Comparison of ENCODE assay signal across 8 mouse cellular contexts in genomic region chr11:59809071-59809669, GRCm38 (mm10). TPM values are rescaled to one million over a fixed set of nuclear protein-coding genes. Genes with fewer than 3 reads are reported as not detected.
DNase-seq lines count a peak whose midpoint lies in the region; ATAC-seq and TF ChIP-seq lines count a peak whose summit lies in the region.

No protein-coding gene starts in this region.

- H3K9me3 ChIP-seq in stomach, embryonic 14.5 days (ENCODE audit: control insufficient read depth, low read depth, low read length): no peaks in the 10 kb centered on the region

- H3K4me1 ChIP-seq in bone marrow macrophage, adult 2 months (ENCODE audit: control insufficient read depth, insufficient read depth, low read length): peaks cover 33% of the 10 kb centered on the region
- H3K4me1 ChIP-seq in heart, adult 2 months (ENCODE audit: control insufficient read depth, insufficient read depth, low read length): peaks cover 12% of the 10 kb centered on the region
- peaks cover 15% of the 10 kb centered on the region for H3K4me1 ChIP-seq in stomach, embryonic 14.5 days (ENCODE audit: control insufficient read depth, insufficient read depth, low read length)

- peak overlapping the region; percentile 80 for H3K4me2 ChIP-seq in stomach, embryonic 14.5 days (replicated peaks; ENCODE audit: low read depth, low read length)

- intact Hi-C loops in left cerebral cortex, adult 2 months (cut with DNase I): no loop called here
- intact Hi-C loops in heart, adult 2 months (cut with DNase I): no loop called here

- peaks cover 12% of the 10 kb centered on the region for H3K36me3 ChIP-seq in heart, adult 2 months (ENCODE audit: control insufficient read depth, insufficient read depth, low read length)
- H3K36me3 ChIP-seq in stomach, embryonic 14.5 days (ENCODE audit: control insufficient read depth, insufficient read depth, low read length): peaks cover 32% of the 10 kb centered on the region

- H3K27ac ChIP-seq in left cerebral cortex, adult 2 months: peak overlapping the region; percentile 100
- peak overlapping the region; percentile 97 for H3K27ac ChIP-seq in bone marrow macrophage, adult 2 months (ENCODE audit: insufficient read depth, low read depth, low read length)
- peak overlapping the region; percentile 100 for H3K27ac ChIP-seq in heart, adult 2 months
- H3K27ac ChIP-seq in stomach, embryonic 14.5 days (ENCODE audit: low read length): peak overlapping the region; percentile 96

- ATAC-seq in stomach, embryonic 14.5 days (ENCODE audit: insufficient number of reproducible peaks, insufficient read depth, low FRiP score, low read depth): peak; percentile 18

- DNase-seq in left cerebral cortex, adult 2 months (ENCODE audit: extremely low spot score in 1 of 2, low spot score in 2 of 2): no peak
- DNase-seq in left cerebral cortex, adult 18-20 months (ENCODE audit: low spot score in 2 of 2): no peak
- DNase-seq in heart, adult 2 months: peak in 1 of 2 experiments; percentile 71
- peak; percentile 75 for DNase-seq in kidney, adult 9 months
- DNase-seq in lung, postnatal 10 days: peak; percentile 73
- DNase-seq in cerebellum, adult 18-20 months: no peak

- no peak for TF ChIP-seq POLR2A in bone marrow macrophage, adult 2 months (IDR thresholded peaks at IDR 0.05; ENCODE audit: borderline replicate concordance, low read depth, low read length)
- TF ChIP-seq POLR2A in heart, adult 2 months (IDR thresholded peaks at IDR 0.05; ENCODE audit: insufficient read depth, low read depth, low read length): no peak

- no peak for TF ChIP-seq CTCF in left cerebral cortex, adult 2 months (IDR thresholded peaks at IDR 0.05)
- TF ChIP-seq CTCF in bone marrow macrophage, adult 2 months (IDR thresholded peaks at IDR 0.05; ENCODE audit: low read depth, low read length): no peak
- no peak for TF ChIP-seq CTCF in heart, adult 2 months (IDR thresholded peaks at IDR 0.05)

- H3K9ac ChIP-seq in heart, adult 2 months (ENCODE audit: low read depth, low read length): peak overlapping the region; percentile 99
- peak overlapping the region; percentile 81 for H3K9ac ChIP-seq in stomach, embryonic 14.5 days (replicated peaks; ENCODE audit: low read depth, low read length)

- H3K79me2 ChIP-seq in heart, adult 2 months (replicated peaks; ENCODE audit: control insufficient read depth, insufficient read depth, low read length): peaks cover 8% of the 10 kb centered on the region

- no peaks in the 10 kb centered on the region for H3K27me3 ChIP-seq in heart, adult 2 months (ENCODE audit: control insufficient read depth, insufficient read depth, low read length)
- no peaks in the 10 kb centered on the region for H3K27me3 ChIP-seq in stomach, embryonic 14.5 days (ENCODE audit: control insufficient read depth, insufficient read depth, low read length)

- 2% methylated on average over 15 of the region's 15 CpGs for WGBS in heart, adult 2 months
- WGBS in stomach, embryonic 14.5 days: under 1% methylated on average over 15 of the region's 15 CpGs

- peak overlapping the region; percentile 86 for H3K4me3 ChIP-seq in left cerebral cortex, adult 2 months
- peak overlapping the region; percentile 94 for H3K4me3 ChIP-seq in bone marrow macrophage, adult 2 months (ENCODE audit: insufficient read depth, low read length)
- peak overlapping the region; percentile 87 for H3K4me3 ChIP-seq in heart, adult 2 months
- peak overlapping the region; percentile 68 for H3K4me3 ChIP-seq in stomach, embryonic 14.5 days (ENCODE audit: low read depth, low read length)

- no peak for TF ChIP-seq EP300 in heart, adult 2 months (IDR thresholded peaks at IDR 0.05; ENCODE audit: insufficient read depth, low read depth, low read length)

RNA-seq across cellular contexts. Expression of gene Flcn, which starts 0.6 kb away (rescaled TPM):
- 10 to 100 TPM; 45.8 to 49.1 TPM for total RNA-seq in left cerebral cortex, adult 2 months (2021)
- 10 to 100 TPM; 44.2 to 50.1 TPM for total RNA-seq in left cerebral cortex, adult 18-20 months (2021)
- polyA plus RNA-seq in bone marrow macrophage, adult 2 months (2012; ENCODE audit: insufficient read depth, insufficient read length, missing spikeins): 71.7 and 76.6 TPM in 2 replicates
- 10 to 100 TPM; 36.9 to 47.0 TPM for total RNA-seq in heart, adult 2 months (2021)
- polyA plus RNA-seq in heart, adult 2 months (2012; rRNA removed): 52.0 and 59.0 TPM in 2 replicates
- polyA plus RNA-seq in stomach, embryonic 14.5 days (2014; fragmentation: Nextera tagmentation; extraction: Ambion mirVana): 25.2 and 31.5 TPM in 2 replicates

RNA-seq across cellular contexts. Expression of gene Pld6, which starts 21.7 kb away (rescaled TPM):
- total RNA-seq in left cerebral cortex, adult 2 months (2021): 1 to 10 TPM in 1 of 2 experiments, under 1 TPM in 1; 0.75 to 1.3 TPM
- 1 to 10 TPM in 1 of 2 experiments, under 1 TPM in 1; 0.60 to 1.1 TPM for total RNA-seq in left cerebral cortex, adult 18-20 months (2021)
- polyA plus RNA-seq in bone marrow macrophage, adult 2 months (2012; ENCODE audit: insufficient read depth, insufficient read length, missing spikeins): not detected in 2 replicates
- under 1 TPM; 0.44 to 0.45 TPM for total RNA-seq in heart, adult 2 months (2021)
- 1.5 and 2.2 TPM in 2 replicates for polyA plus RNA-seq in heart, adult 2 months (2012; rRNA removed)
- polyA plus RNA-seq in stomach, embryonic 14.5 days (2014; fragmentation: Nextera tagmentation; extraction: Ambion mirVana): 1.7 and 2.5 TPM in 2 replicates

RNA-seq across cellular contexts. Expression of gene Nt5m, which starts 30.1 kb away (rescaled TPM):
- total RNA-seq in left cerebral cortex, adult 2 months (2021): 10 to 100 TPM; 49.5 to 51.1 TPM
- 10 to 100 TPM; 49.6 to 51.7 TPM for total RNA-seq in left cerebral cortex, adult 18-20 months (2021)
- polyA plus RNA-seq in bone marrow macrophage, adult 2 months (2012; ENCODE audit: insufficient read depth, insufficient read length, missing spikeins): 11.8 and 14.7 TPM in 2 replicates
- total RNA-seq in heart, adult 2 months (2021): 10 to 100 TPM; 23.7 to 25.4 TPM
- 35.9 and 47.1 TPM in 2 replicates for polyA plus RNA-seq in heart, adult 2 months (2012; rRNA removed)
- 31.6 and 36.6 TPM in 2 replicates for polyA plus RNA-seq in stomach, embryonic 14.5 days (2014; fragmentation: Nextera tagmentation; extraction: Ambion mirVana)

RNA-seq across cellular contexts. Expression of gene Cops3, which starts 30.5 kb away (rescaled TPM):
- total RNA-seq in left cerebral cortex, adult 2 months (2021): 10 to 100 TPM; 68.7 to 69.1 TPM
- total RNA-seq in left cerebral cortex, adult 18-20 months (2021): 10 to 100 TPM; 70.7 to 71.1 TPM
- 43.1 and 44.0 TPM in 2 replicates for polyA plus RNA-seq in bone marrow macrophage, adult 2 months (2012; ENCODE audit: insufficient read depth, insufficient read length, missing spikeins)
- 10 to 100 TPM; 67.7 to 75.5 TPM for total RNA-seq in heart, adult 2 months (2021)
- 28.4 and 47.8 TPM in 2 replicates for polyA plus RNA-seq in heart, adult 2 months (2012; rRNA removed)
- polyA plus RNA-seq in stomach, embryonic 14.5 days (2014; fragmentation: Nextera tagmentation; extraction: Ambion mirVana): 206 and 221 TPM in 2 replicates

Comparison
In these comparisons a context has a peak if more than half of its experiments do, and no peak if none do; other contexts are left out.
1. DNase-seq: peak in kidney, adult 9 months (single experiment) and lung, postnatal 10 days (single experiment); none in left cerebral cortex, adult 2 months (0 of 2), left cerebral cortex, adult 18-20 months (0 of 2) and cerebellum, adult 18-20 months (0 of 2).
2. Peak in every context shown above with its lines, with median percentiles within 50 percentile points of each other: H3K27ac ChIP-seq and H3K4me3 ChIP-seq.